Mouse (Mus musculus) thymus, postnatal 10 days (tissue): ENCODE data around the gene Prkab2.
A peak's percentile ranks its signal among the peaks of the same experiment; 100 is the strongest.

Source experiments
- DNase-seq, 2 experiments: peaks; one replicate each; pipeline ENCODE4 v3.0.0; 2021; ENCODE audit warnings: low spot score in 2 of 2

The Prkab2 gene

GRCm38 (mm10) chr3:97657655-97658411 lies at the start of gene Prkab2:
Prkab2 (plus strand) TSS chr3:97658193.
- DNase-seq = peak; percentile 99 to 100

- peak; percentile 67 to 70 for DNase-seq
Measured at GRCm38 (mm10) chr3:97609201-97609844, 48.7 kb upstream of the Prkab2 start.

- DNase-seq = peak; percentile 84 to 95
Measured at GRCm38 (mm10) chr3:97609845-97610410, 48.1 kb upstream of the Prkab2 start, which contains the start of gene Chd1l. Chd1l (minus strand) TSS chr3:97610203.

GRCm38 (mm10) chr3:97611021-97611420 lies 47.0 kb upstream of the Prkab2 start:
- no peak for DNase-seq

- DNase-seq = no peak
Measured at GRCm38 (mm10) chr3:97615154-97615553, 42.8 kb upstream of the Prkab2 start.

- DNase-seq = no peak
Measured at GRCm38 (mm10) chr3:97615933-97616332, 42.1 kb upstream of the Prkab2 start.

- no peak for DNase-seq
Measured at GRCm38 (mm10) chr3:97617091-97617825, 40.7 kb upstream of the Prkab2 start.

GRCm38 (mm10) chr3:97617899-97618298 lies 40.1 kb upstream of the Prkab2 start:
- no peak for DNase-seq

- DNase-seq = no peak
Measured at GRCm38 (mm10) chr3:97620657-97621056, 37.3 kb upstream of the Prkab2 start.

- no peak for DNase-seq
Measured at GRCm38 (mm10) chr3:97624611-97625010, 33.4 kb upstream of the Prkab2 start.

- DNase-seq = no peak
Measured at GRCm38 (mm10) chr3:97627893-97628292, 30.1 kb upstream of the Prkab2 start.

- peak; percentile 63 to 73 for DNase-seq
Measured at GRCm38 (mm10) chr3:97628391-97629001, 29.5 kb upstream of the Prkab2 start, which contains the start of gene Fmo5. Fmo5 (plus strand) TSS chr3:97628804.

GRCm38 (mm10) chr3:97629941-97630340 lies 28.1 kb upstream of the Prkab2 start:
- no peak for DNase-seq

GRCm38 (mm10) chr3:97630746-97631145 lies 27.2 kb upstream of the Prkab2 start:
- no peak for DNase-seq

GRCm38 (mm10) chr3:97631258-97631860 lies 26.6 kb upstream of the Prkab2 start:
- DNase-seq = no peak

GRCm38 (mm10) chr3:97633456-97633855 lies 24.5 kb upstream of the Prkab2 start:
- no peak for DNase-seq

- no peak for DNase-seq
Measured at GRCm38 (mm10) chr3:97634288-97634761, 23.7 kb upstream of the Prkab2 start.

GRCm38 (mm10) chr3:97641396-97641795 lies 16.6 kb upstream of the Prkab2 start:
- DNase-seq = no peak

GRCm38 (mm10) chr3:97642001-97642400 lies 16.0 kb upstream of the Prkab2 start:
- DNase-seq = no peak

- DNase-seq = no peak
Measured at GRCm38 (mm10) chr3:97648518-97648917, 9.5 kb upstream of the Prkab2 start.

GRCm38 (mm10) chr3:97649022-97649421 lies 9.0 kb upstream of the Prkab2 start:
- DNase-seq = no peak
